Mouse (Mus musculus) thymus, postnatal 0 days (tissue): ENCODE data around the gene Sipa1l1. TPM values are rescaled to one million over a fixed set of nuclear protein-coding genes. Genes with fewer than 3 reads are reported as not detected.
"Not testable (repeated sequence)": the region's sequence is repeated elsewhere in the genome, so short reads cannot be mapped to it uniquely, and the experiment has no call there.

ENCODE experiments used
- DNase-seq: peaks from one replicate; pipeline ENCODE4 v3.0.0-alpha.2; 2015; ENCODE audit warnings: low spot score
- polyA plus RNA-seq: library from polyadenylated mRNA; unstranded; fragments of >200 nt; fragmentation: Nextera tagmentation; extraction: Ambion mirVana; gene quantifications from 2 replicates; pipeline ENCODE4 v1.2.1, GENCODE M21; 2015

Gene Sipa1l1
- polyA plus RNA-seq, 1 experiment from 2014 or later, result 18.6 TPM

DNA sequence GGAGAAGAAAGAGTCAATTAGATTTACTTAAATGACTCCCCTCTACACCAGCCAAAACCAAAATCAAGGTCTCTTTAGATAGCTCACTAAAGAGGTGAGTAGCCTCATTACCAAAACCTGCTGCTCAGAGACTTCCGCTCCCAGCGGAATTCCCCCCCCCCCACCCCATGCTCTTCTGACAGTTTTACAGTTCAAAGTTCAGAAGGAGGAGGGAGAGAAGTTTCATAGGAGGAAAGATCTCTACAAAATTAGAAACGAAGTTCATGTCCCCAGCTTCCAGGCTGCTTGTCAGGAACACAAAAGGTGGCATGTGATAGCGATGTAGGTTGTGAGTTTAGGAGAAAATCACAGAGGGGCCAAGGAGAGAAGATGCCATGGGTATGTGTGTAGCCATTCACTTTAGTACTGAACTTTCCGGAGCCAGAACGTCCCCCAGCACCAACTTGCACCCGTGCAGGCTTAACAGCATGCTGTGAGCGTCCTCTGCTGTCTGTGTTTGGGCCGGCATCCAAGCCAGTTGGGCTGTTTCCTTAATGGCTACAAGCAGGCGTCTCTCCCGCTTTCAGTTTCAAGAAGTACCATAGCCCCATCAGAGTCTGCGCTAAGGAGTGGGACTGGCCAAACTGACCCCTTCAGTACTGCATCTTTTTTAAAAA, 300.7 kb downstream of the Sipa1l1 start:
- peak; percentile 85 for DNase-seq

DNA sequence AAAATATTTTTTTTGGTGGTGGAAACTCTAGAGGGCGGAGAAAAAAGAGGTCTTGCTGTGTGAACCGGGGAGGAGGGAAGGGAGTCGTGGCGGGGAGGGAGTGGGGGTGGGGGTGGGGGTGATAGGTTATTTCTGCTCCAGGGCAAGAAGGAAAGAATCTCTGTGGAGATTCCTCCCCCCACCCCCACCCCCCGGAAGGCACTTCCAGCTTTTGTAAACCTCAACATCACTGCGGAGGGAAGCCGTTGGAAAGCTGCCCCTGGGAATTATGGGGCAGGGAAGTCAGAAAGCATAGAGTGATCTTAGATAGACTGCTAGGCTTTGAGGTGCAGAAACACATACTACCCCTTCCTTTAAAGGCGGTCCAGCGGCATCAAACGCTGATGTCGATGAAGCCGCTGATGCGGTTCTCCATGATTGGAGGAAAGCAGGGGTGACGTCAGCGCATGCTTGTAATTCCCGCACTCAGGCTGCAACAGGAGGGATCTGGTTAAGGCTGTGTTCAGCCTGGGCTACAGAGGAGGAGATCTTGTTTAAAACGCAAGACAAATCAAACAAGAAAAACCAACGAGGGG, 301.3 kb downstream of the Sipa1l1 start:
- peak; percentile 43 for DNase-seq

DNA sequence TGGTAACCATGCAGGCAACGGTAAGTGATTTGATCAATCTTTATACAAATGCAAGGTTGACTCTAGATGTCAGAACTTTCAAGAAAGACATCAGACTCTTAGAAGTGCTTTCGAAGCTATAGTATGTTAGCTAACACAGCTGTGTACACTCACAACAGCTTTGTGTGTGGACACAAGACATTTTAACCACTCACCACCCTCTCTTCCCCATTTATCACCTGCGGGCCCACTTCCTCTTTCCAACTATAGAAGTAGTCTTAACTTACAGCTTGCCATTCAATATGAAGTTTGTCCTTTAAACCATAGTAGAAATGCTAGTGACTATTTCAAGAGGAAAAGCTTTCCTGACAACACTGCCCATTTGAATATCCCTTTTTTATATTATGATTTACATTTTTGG, 303.7 kb downstream of the Sipa1l1 start:
- no peak for DNase-seq

DNA sequence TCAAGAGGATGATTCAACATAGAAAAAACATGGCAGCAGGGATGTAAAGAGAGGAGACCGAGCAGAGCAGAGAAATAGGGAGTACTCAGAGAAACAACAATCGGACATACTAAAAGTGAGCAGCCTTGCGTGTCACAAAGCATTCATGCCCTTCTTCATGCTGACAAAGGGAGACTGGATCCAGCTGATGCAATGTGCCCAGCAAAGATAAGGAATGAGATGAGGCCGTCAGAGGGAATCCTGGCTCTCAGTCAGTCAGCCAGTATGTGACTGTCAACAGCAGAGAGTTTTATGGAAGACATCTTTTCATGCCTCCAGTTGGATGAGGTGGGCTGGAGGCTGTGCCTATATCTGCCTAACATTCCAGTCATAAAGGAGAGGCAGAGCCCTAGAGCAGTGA, 304.1 kb downstream of the Sipa1l1 start:
- DNase-seq, result no peak

DNA sequence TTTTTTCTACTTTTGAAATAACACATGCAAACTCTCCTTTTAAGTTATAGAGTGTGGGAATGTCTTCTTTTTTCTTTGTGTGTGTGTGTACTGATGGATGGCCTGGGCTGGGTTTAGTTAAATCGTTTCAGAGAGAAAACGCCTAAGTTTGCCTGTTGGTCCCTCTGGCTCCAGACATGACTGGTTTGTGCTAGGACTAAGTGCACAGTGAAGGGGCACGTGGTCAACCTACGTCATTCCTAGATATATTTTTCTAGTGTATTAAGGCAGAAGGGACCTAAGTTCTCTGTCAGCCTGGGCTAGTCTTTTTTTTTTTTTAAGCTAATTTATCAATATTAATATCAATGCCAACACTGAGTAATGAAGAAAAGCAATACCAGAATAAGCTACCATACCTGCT, 305.3 kb downstream of the Sipa1l1 start:
- no peak for DNase-seq

DNA sequence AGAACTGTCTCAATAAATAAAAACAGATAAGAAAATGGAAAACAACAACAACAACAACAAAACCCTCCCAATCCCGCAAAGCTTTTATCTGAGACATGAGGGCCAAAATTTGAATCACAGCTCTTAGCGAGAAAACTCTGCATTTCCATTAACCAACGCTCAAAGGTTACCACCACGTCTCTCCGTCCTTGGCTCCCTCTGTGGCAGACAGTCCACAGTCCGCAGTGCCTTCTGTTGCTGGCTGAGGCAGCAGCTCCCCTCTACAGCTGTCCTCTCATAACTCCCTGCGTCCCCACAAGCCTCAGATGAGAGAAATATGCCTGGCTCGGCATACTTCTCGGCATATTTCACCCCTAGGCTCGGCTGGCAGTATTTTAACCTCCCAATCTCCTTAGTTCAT, 306.9 kb downstream of the Sipa1l1 start:
- DNase-seq, result no peak

DNA sequence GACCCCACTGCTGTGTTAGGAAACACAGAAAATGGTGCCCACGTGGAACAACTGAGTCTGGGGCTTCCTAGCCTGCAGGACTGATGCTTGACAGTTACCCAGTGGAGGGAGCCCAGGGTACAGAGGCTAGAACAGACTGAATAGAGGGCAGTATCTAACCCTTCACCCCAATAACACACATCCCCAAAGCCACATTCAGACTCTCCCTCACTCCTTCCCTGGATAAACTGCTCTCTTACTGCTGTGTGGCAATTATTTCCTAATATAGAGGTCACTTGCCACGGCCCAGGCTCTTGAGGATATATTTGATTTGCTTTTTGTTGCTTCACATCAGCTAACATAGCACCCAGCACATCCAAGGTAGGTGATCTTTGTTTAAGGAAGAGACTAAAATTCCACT, 307.5 kb downstream of the Sipa1l1 start:
- no peak for DNase-seq

DNA sequence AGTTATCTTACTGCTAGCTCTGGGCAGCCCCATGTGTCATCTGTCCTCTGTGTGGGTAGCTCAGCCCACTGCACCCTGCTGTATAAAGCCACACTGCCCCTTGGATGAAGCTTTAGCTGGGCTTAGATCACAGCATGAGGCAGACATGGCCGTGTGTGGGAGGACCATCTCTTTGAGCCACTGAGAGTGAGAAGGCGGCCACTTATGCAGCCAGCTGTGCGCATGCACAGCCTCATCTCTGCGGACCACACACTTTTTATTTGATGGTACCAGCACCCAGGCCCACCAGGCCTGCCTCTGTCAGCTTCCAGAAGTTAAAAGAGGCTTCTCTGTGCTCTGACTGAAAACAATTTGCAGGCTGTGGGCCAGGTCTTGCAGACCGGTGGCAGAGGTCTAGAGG, 308.7 kb downstream of the Sipa1l1 start:
- no peak for DNase-seq

DNA sequence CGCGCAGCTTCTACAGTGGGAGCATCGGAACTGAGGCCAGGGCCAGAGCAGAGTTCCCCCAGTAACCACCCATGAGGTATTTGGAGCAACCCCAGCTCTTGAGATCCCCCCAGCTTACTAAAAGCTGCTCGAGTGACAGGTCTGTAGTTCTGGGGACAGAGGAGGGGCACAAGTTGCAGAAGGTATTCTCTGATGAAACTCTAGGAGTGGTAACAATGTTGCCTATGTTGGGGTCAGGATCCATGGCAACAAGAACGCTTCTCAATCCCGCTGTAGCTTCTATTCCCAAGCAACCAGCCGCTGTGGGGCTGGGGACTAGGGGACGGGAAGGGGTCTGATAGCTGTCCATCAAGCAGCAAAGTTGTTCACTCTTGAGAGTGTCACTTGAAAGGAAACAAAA, 309.1 kb downstream of the Sipa1l1 start:
- no peak for DNase-seq

DNA sequence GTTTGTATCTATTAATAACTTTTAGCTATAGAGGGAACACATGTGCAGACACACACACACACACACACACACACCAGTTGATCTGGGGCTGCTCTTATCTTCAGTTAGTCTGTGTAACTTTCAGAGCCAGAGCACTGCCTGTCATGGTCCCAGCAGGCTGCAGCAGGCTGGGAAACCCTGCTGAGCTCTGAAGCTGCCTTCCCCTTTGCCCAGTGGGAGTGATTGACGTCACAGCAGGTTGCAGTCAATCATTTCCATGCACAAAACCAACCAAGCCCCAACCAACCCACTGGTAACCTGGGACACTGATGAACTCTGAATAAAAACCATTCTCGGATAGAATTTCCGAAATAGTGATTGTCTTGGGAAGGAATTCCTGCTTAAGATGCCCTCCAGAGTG, 310.3 kb downstream of the Sipa1l1 start:
- no peak for DNase-seq

DNA sequence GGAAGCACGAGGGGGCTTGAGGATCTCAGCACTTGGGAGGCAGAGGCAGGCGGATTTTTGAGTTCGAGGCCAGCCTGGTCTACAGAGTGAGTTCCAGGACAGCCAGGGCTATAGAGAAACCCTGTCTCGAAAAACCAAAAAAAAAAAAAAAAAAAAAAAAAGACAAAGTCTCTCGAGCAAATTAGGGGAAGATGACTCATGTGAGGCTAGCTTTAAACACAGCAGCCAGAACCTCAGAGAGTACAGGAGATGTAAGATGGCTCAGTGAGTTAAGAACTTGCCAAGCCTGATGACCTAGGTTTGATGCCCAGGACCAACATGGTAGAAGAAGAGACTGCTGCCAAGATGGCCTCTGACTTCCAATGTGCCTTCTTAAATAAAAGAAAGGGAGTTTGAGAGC, 311.3 kb downstream of the Sipa1l1 start:
- DNase-seq, result not testable (repeated sequence)

DNA sequence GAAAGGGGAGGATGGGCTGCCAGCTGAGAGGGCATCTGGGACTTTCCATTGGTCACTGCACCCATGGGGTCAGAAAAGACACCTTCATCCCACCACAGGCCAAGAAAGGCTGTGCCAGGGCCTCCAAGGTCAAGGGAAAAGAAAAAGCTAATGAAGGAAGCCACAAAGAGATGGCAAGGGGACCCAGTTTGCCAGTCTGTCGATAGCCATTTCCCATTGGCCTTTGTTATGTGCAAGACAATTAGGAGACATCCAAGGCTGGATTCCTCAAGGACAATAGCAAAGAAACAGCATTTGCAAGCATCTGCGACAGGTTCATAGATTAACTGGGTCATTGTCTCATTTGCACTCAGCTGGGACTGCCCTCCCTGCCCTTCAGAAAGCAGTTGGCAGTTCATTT, 316.3 kb downstream of the Sipa1l1 start:
- no peak for DNase-seq

DNA sequence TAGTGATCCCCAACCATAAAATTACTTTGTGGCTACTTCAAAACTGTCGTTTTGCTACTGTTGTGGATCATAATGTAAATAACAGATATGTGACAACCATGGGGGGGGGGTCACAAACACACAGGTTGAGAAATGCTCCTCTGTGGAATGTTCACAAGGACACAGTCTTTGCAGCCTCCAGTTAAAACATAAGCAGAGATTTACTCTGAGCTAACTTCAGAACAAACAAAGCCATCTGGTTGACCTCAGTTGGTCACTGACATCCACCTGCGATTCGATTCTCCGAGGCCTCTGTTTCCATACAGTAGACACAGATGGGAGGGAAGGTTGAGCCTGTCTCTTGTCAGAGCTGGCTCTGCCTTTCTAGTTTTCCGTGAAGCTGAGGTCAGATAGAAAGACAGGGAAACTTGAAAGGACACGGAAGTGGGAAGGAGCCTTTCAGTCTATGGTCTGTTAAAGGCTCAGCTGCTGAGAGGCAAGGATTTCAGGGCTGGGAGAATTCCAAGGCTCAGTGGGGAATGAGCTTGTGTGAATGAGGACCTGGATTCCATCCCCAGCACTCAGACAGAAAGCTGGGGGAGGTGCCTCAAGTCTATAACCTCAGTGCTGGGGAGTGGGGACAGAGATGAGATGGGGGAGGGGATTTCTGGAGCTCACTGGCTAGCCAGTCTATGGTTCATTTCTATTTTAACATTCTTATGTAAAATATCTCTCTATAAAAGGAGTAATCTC, 317.9 kb downstream of the Sipa1l1 start:
- no peak for DNase-seq

DNA sequence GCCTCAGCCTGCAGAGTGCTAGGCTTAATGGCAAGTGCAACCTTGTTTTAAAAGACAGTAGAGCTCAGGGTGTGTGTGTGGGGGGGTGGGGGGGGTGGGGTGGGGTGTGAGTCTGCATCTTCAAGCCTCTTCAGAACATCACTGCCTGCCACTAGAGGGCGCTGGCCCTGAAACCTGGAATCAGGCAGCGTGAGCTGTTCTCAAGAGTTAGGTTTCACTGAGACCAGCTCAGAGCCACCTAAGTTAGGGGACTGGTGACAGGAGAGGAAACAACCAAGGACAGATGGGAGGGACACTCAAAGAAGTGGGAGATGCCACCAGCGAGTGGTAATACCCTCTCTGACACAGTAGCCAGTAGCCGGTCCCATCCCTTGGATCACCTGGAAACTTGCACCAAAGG, 320.0 kb downstream of the Sipa1l1 start:
- peak; percentile 72 for DNase-seq

DNA sequence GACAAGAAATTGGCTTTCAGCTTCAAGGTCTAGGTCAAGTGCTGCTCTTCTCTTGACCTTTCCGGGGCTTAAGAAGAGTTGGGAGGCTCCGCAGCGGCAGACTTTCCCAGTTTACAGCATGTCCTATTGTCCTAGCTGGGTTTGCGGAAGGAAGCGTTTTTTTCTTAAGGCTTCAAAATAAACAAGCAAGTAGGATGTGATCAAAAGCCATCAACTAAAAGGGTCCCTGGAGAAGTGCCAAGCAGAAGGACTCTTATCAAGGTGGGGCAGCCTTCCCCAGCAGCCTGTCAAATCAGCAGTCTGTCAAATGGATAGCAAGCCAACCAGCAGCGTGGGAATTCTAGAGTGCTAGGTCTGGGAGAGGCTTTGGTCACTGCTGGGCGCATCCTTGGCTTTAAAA, 320.5 kb downstream of the Sipa1l1 start:
- DNase-seq, result no peak

DNA sequence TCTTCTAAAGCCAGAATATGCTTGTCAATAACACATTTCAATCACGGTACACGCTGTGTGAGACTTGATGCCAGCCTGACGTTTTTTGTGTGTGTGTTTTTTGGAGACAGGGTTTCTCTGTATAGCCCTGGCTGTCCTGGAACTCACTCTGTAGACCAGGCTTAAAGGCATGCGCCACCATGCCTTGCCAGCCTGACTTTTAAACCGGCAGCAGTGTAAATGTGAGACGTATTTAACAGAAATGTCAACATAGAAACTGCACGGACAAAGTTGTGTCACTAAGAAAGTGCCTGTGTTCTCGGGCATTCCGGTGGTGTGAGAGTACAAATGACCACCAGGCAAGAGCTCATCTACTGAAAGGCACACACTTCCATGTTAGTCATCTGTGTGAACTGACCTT, 323.3 kb downstream of the Sipa1l1 start:
- no peak for DNase-seq

DNA sequence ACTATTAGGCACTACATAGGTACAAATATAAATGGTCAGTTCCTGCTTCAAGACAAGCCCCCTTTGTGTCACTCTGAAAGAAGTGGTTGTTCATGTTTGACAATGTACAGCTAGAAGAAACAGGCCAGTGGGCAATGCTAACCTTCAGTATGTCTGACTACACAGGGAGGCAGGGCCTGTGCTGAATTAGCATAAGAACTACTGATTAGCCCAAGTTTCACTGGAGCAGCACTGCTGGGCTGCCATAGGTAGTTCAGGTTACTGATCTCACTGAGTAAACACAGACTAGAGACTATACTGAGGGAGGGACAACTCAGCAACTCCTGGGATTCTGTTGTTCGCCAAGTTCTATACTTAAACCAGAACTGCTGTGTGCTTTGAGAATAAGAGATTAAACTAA, 324.1 kb downstream of the Sipa1l1 start:
- not testable (repeated sequence) for DNase-seq

DNA sequence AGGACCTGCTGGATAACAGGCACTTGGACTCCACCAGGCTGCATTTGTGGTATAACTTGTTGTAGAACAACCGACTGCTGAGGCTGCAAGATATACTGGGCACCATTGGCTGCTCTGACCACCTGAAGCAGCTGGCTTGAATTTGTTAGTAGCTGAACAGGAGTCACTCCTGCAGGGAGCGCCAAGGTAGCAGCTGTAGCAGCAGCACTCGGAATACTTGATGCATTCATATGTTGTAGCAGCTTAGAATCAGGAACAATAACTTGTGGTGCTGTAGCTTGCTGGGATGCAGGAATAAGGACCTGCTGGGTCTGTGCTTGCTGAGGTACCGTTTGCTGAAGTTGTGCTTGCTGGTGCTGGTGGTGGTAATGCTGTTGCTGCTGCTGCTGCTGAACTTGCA, 326.8 kb downstream of the Sipa1l1 start:
- DNase-seq, result no peak

DNA sequence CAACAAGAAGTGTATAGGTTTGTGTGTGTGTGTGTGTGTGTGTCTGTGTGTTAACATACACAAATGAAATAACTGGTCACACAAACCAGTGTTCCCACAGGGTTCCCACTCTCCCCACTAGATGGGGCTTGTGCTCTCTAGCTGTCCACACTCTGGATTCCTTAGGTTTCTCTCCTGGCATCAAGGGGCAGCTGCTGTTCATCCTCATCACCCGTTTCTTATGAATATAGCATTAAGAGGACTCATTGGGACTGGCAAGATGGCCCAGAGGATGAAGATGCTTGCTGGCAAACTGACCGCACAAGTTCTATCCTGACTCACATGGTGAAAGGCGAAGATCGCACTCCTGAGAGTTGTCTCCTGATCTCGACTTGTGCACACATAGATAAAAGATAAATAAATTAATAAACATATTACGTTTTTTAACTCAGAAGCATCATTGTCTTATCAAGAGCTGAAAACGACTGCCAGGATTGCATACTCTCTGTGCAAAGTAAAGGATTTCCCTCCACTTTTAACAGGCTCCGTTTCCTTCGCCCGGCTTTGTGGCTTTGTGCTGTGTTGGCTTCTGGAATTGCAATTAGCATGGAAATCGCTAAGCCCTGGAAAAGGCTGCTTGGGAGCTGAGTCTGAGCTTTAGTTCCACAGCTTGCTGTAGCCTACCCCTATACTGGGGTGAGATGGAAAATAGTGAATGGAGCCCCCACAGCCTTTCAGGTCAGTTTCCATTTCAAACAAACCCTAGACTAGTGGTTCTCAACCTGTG, 328.9 kb downstream of the Sipa1l1 start:
- DNase-seq, result no peak

DNA sequence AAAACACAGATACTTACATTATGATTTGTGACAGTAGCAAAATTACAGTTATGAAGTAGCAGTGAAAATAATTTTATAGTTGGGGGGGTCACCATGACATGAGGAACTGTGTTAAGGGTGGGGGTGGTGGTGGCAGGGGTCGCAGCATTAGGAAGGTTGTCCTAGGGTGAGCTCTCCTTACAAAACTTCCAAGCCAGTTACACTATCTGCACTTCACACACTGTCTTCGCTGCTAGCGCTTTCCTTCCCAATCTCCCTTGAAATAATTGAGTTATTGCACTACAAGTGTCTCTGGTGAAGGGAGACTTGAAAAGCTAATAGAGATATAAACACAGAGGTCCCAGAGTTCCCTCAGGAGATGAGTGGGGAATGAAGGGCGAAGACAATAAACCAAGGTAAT, 329.6 kb downstream of the Sipa1l1 start:
- no peak for DNase-seq

DNA sequence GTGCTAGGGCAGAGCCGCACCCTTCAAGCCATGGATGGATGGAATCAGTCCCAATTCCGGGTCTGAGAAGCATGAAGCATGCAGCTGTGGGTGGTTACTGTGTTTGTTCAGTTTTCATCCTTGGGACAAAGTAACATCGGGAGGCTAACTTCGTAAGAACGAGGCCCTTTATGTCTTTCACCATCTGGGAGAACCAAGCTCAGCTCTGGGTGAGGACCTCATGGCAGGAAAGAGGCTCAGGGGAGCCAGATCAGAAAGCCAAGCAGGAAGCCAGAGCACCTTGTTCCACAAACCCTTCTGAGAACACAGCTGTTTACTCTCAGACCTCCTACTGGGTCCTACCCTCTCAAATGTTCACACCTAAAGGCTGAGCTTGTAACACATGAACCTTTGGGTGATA, 330.6 kb downstream of the Sipa1l1 start:
- no peak for DNase-seq
